Comparison of ENCODE assay signal across 13 mouse cellular contexts in genomic region chr2:141434084-141434483, GRCm38 (mm10).
"Had no signal": no experiment of that assay in that cellular context is flagged by ENCODE, and none has a peak within 500 bp of the region (broad histone marks: within the 10 kb centered on the region; RNA-seq: fewer than 3 reads in every experiment).

No protein-coding gene starts in this region.

- H3K9ac ChIP-seq: liver, embryonic 15.5 days; liver, postnatal 0 days; lung, embryonic 15.5 days; midbrain, embryonic 13.5 days; midbrain, embryonic 15.5 days had no signal

- H3K27ac ChIP-seq: liver, embryonic 15.5 days; lung, embryonic 15.5 days; macrophage; midbrain, embryonic 13.5 days; midbrain, embryonic 15.5 days had no signal

- DNase-seq: liver, postnatal 0 days; lung, adult 2 months; spleen, adult 18-20 months; thymus, adult 18-20 months; thymus, postnatal 14 days; thymus, postnatal 36 days had no signal

- H3K27me3 ChIP-seq: liver, embryonic 15.5 days; lung, embryonic 15.5 days; megakaryocyte, embryonic 14.5 days; midbrain, embryonic 13.5 days; midbrain, embryonic 15.5 days had no signal

- H3K4me3 ChIP-seq: liver, embryonic 15.5 days; lung, embryonic 15.5 days; megakaryocyte, embryonic 14.5 days; midbrain, embryonic 13.5 days; midbrain, embryonic 15.5 days had no signal

- H3K36me3 ChIP-seq: liver, embryonic 15.5 days; lung, embryonic 15.5 days; midbrain, embryonic 13.5 days; midbrain, embryonic 15.5 days had no signal

- ATAC-seq: liver, postnatal 0 days; midbrain, embryonic 13.5 days; midbrain, embryonic 15.5 days had no signal

- H3K4me1 ChIP-seq: liver, embryonic 15.5 days; megakaryocyte, embryonic 14.5 days had no signal

- H3K9me3 ChIP-seq: liver, embryonic 15.5 days; lung, embryonic 15.5 days; midbrain, embryonic 13.5 days; midbrain, embryonic 15.5 days had no signal

- H3K4me2 ChIP-seq: liver, embryonic 15.5 days; midbrain, embryonic 11.5 days; midbrain, embryonic 13.5 days; midbrain, embryonic 15.5 days had no signal
